Mouse (Mus musculus): ENCODE results near the gene Kri1.
"Not testable (repeated sequence)": the region's sequence is repeated elsewhere in the genome, so short reads cannot be mapped to it uniquely, and the experiment has no call there.

Kri1 gene

GRCm38 (mm10) chr9:21287571-21288402 is at the start of gene Kri1:
TSS of gene Kri1 (minus strand) at chr9:21287969.
- DNase-seq: peak; percentile 99 to 100

DNA sequence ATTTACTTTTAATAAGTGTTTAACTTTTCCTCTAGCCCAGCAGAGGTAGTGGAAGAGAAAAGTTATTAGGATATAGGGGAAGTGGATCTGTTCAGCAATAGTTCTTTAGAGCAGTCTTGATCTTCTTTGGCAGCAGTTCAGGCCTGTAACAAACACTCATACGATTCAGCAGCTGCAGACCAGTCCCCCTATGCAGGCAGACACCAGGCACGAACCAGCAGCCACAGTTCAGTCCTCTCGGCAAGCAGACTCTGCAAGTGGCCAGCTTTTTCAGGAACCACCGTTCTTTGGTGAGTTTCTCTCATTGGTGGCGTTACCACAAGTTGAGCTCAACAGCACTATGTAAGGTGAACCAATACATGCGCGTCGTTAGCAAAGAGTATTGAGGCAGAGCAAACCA is 48.7 kb upstream of the Kri1 start:
- no peak for DNase-seq

DNA sequence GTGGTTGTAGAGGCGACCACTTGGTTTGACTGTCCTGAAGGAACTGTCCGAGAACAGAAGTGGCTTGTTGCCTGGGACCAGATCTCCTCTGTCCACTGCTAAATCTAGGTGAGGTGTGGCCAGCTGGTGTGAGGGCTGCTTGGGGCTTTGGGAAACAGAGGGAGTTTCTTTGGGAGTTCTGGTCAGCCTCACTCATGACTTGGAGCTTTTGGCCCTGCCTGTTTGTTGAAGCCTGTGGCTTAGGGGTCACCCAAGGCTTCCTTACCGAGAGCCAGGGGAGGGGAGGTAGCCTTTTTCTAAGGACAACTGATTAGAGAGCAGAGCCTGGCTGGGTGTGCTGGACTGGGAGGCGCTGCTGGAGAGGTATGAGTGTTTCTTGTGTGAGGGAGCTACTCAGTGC is 47.6 kb upstream of the Kri1 start:
- DNase-seq: no peak

GRCm38 (mm10) chr9:21334747-21335146 is 47.0 kb upstream of the Kri1 start:
- DNase-seq: no peak

GRCm38 (mm10) chr9:21333523-21333922 is 45.8 kb upstream of the Kri1 start:
- DNase-seq: no peak

DNA sequence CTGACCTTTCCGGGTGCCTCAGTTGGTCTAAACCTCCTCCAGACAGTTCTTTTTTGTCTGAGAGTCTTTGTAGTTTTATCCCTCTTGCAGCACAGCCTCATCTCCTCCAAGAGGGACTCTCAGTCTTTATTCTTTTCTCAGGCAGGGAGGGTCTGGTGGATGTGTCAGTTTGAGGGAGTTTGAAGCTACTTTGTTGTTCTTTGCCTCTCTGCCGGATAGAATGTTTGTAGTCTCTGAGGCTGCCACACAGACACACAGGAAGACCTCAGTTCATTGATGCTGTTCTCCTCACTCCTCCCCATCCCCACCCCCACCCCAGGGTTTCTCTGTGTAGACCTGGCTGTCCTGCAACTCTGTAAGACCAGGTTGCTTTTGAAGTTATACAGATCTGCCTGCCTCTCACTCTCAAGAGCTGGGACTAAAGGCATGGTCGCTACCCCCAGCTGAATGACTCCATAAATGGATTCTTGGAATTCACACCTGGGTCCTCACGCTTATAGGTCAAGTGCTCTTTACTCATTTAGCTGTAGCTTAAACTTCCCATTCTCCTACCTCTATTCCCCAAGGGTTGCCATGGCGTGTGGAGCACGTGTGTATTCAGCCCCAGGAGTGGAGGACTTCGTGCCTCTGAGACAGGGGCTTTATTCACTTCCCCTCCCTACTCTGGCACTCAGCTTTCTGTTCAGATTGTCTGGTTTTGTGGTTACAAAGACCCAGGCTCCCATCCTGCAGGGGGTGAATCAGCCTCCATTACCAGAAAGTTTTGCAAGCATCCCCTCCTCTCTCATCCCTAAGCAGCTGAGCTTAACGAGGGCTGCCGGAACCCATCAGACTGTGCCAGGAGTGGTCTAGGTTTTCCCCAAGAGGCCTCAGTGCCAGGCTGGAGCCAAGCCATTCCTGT is 44.6 kb upstream of the Kri1 start:
- DNase-seq: peak in 1 of 2 experiments; percentile 60

DNA sequence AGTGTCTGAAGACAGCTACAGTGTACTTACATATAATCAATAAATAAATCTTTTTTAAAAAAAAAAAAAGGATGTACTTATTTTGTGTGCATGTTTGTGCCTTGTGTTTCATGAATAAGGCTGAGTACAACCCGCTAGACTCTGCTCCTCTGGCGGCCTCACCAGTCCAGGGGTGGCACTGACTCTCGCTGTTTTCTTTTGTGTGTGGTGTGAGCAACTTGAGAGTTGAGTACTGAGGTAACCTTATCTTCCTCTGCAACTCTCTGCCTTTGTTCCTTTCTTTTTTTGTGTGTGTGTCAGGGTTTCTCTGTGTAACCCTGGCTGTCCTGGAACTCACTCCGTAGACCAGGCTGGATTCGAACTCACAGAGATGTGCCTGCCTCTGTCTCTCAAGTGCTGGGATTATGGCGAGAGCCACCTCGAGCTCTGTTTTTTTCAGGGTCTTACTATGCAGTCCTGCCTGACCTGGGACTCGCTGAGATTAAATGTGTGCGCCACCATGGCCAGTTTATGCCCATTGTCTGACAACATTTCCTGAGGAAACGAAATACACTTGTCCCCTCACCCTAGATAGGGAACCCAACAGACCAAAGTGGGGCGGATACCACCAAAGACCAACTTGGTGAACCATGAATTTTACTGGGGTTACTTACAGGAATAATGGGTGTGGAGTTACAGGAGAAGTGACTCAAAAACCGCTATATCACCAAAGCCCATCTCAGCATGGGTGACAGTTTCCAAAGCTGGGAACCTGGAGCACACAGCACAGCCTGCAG is 43.8 kb upstream of the Kri1 start:
- no peak for DNase-seq

GRCm38 (mm10) chr9:21329699-21330289 is 42.0 kb upstream of the Kri1 start:
- DNase-seq: no peak

GRCm38 (mm10) chr9:21329041-21329440 is 41.3 kb upstream of the Kri1 start:
- DNase-seq: no peak

DNA sequence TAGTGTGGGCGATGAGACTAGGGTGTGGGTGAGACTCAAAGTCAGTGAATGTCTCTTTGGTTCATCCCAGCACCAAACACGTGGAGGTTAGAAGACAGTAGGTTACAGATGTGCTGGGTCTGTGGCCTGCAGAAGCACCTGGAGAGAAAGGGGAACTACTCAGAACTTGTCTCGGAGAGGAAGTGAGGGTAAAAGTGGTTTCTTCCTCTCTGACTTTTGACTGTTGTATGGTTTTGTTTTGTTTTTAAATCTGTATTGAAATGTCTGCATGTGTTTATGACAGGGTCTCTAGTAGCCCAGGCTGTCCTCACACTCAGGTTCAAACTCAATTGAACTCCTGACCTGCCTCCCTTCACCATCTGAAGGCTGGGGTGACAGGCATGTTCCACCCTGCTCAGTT is 40.3 kb upstream of the Kri1 start:
- peak; percentile 57 to 82 for DNase-seq

DNA sequence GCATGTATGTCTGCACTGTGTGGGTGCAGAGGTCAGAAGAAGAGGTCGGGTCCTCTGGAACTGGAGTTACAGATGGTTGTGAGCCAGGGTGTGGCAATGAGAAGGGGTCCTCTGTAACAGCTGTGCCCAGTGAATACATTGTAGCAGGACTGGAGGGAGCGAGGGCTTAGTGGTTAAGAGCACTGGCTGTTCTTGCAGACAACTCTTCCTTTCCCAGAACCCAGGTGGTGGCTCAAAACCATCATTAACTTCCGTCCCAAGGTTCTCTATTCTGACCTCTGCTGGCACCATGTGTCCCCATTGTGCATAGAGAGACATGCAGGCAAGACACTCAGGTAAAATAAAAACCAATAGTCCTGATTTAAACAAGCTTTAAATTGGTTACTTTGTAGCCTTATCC is 39.8 kb upstream of the Kri1 start:
- peak in 1 of 2 experiments; percentile 52 for DNase-seq

DNA sequence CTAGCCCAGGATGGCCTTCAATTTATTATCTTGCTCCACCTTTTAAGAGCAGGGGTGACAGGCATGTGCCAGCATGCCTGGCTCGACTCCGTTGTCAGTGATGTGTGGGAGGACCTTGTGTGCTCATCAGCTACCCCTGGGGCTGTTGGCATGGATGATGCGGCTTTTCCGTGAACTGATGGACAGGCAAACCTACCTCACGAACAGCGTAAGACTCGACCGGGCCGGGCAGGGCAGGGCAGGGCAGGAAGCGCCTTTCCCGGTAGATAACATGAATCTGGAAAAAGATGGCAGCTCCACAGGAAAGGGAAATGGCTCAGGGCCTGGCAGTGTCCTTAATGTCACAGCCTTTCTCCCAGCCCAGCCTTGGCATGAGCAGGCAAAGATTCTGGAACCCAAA is 36.5 kb upstream of the Kri1 start:
- no peak for DNase-seq

DNA sequence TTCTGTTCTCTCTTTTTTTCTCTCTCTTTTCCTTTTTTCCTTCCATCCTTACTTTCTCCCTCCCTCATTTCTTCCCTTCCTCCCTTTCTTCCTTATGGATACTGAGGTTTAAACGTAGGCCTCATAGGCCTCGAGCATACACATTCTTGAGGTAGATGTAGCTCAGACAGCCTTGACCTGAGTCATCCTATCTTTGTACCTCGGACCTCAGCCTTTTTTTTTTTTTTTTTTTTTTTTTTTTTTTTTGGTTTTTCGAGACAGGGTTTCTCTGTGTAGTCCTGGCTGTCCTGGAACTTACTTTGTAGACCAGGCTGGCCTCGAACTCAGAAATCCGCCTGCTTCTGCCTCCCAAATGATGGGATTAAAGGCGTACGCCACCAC is 35.1 kb upstream of the Kri1 start:
- not testable (repeated sequence) for DNase-seq

GRCm38 (mm10) chr9:21322211-21322916 is 34.6 kb upstream of the Kri1 start:
- peak in 1 of 2 experiments; percentile 78 for DNase-seq

- peak; percentile 46 to 76 for DNase-seq
These were observed 33.7 kb upstream of the Kri1 start for GRCm38 (mm10) chr9:21321513-21321835.

- DNase-seq: peak; percentile 79 to 82
These were observed 33.1 kb upstream of the Kri1 start, which contains the start of gene Slc44a2 for GRCm38 (mm10) chr9:21320619-21321512. TSS of gene Slc44a2 (plus strand) at chr9:21320698.

GRCm38 (mm10) chr9:21320280-21320618 is 32.5 kb upstream of the Kri1 start:
- DNase-seq: no peak

DNA sequence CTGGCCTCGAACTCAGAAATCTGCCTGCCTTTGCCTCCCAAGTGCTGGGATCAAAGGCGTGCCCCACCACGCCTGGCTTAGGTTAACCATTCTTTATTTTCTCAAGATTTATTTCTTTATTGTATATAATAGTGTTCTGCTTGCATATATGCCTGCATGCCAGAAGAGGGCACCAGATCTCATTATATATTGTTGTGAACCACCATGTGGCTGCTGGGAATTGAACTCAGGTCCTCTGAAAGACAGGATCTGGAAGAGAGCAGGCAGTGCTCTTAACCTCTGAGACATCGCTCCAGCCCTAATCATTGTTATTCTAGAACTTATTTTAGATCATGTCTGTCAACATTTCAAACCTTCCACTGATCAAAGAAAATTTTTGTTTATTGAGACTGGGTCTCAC is 31.7 kb upstream of the Kri1 start:
- DNase-seq: no peak

- no peak for DNase-seq
These were observed 31.0 kb upstream of the Kri1 start for GRCm38 (mm10) chr9:21318792-21319191.

- peak in 1 of 2 experiments; percentile 68 for DNase-seq
These were observed 28.9 kb upstream of the Kri1 start for GRCm38 (mm10) chr9:21316696-21317095.

DNA sequence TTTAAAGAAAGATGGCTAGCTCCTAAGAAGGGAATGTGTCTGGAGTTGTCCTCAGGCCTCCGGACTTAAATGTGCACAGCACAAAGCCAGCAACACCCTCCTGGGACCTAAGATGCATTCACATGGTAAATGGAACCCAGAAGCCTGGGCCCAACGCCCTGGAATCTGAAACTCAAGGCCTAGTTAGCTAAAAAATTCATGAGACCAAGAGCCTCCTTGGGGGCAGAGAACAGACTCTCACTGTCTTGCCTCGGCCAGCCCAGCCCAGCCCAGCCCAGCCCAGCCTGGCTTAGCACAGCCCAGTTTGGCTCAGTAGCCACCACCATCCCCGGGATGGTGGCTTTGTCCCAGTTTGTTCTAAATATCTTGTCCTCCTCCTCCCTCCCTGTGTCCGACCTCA is 27.7 kb upstream of the Kri1 start:
- DNase-seq: no peak

Measured in thymus, adult 18-20 months (tissue).